Mouse (Mus musculus): Measurements from ENCODE around the gene Krt32. TPM values are rescaled to one million over a fixed set of nuclear protein-coding genes. Genes with fewer than 3 reads are reported as not detected.

Krt32 gene
- polyA plus RNA-seq, 1 experiment, result not detected

- H3K4me3 ChIP-seq (ENCODE audit: insufficient read depth, low read length), result no peak overlapping the region
- TF ChIP-seq CTCF (IDR thresholded peaks at IDR 0.05; ENCODE audit: borderline replicate concordance, insufficient read depth, low read length) (no peak), POLR2A (IDR thresholded peaks at IDR 0.05; ENCODE audit: low read depth, low read length) (no peak)
- H3K27ac ChIP-seq (ENCODE audit: insufficient read depth, low read length), result peak overlapping the region; percentile 31; the same call in 1 of the 2 replicates
- peaks cover 11% of the 10 kb centered on the region for H3K4me1 ChIP-seq (ENCODE audit: control insufficient read depth, insufficient read depth, low read length)
These were observed 32.1 kb downstream of the Krt32 start for GRCm38 (mm10) chr11:100055686-100056655.

GRCm38 (mm10) chr11:100050451-100050850 lies 37.6 kb downstream of the Krt32 start, which contains the start of gene Krt31:
TSS of gene Krt31 (minus strand) at chr11:100050551.
- Histone ChIP-seq H3K4me1 (ENCODE audit: control insufficient read depth, insufficient read depth, low read length) (peaks cover 1% of the 10 kb centered on the region), H3K4me3 (ENCODE audit: insufficient read depth, low read length) (no peak within 1 kb of the TSS), H3K27ac (ENCODE audit: insufficient read depth, low read length) (no peak within 1 kb of the TSS)
- TF ChIP-seq CTCF (IDR thresholded peaks at IDR 0.05; ENCODE audit: borderline replicate concordance, insufficient read depth, low read length), result no peak
- TF ChIP-seq POLR2A (IDR thresholded peaks at IDR 0.05; ENCODE audit: low read depth, low read length), result no peak

- no peak overlapping the region for H3K4me3 ChIP-seq (ENCODE audit: insufficient read depth, low read length)
- no peaks in the 10 kb centered on the region for H3K4me1 ChIP-seq (ENCODE audit: control insufficient read depth, insufficient read depth, low read length)
- H3K27ac ChIP-seq (ENCODE audit: insufficient read depth, low read length), result no peak overlapping the region
- TF ChIP-seq CTCF (IDR thresholded peaks at IDR 0.05; ENCODE audit: borderline replicate concordance, insufficient read depth, low read length) (no peak), POLR2A (IDR thresholded peaks at IDR 0.05; ENCODE audit: low read depth, low read length) (no peak)
These were observed 40.8 kb downstream of the Krt32 start for GRCm38 (mm10) chr11:100047193-100047592.

GRCm38 (mm10) chr11:100046303-100046866 lies 41.6 kb downstream of the Krt32 start:
- H3K27ac ChIP-seq (ENCODE audit: insufficient read depth, low read length), result no peak overlapping the region
- no peaks in the 10 kb centered on the region for H3K4me1 ChIP-seq (ENCODE audit: control insufficient read depth, insufficient read depth, low read length)
- TF ChIP-seq CTCF (IDR thresholded peaks at IDR 0.05; ENCODE audit: borderline replicate concordance, insufficient read depth, low read length) (no peak), POLR2A (IDR thresholded peaks at IDR 0.05; ENCODE audit: low read depth, low read length) (no peak)
- no peak overlapping the region for H3K4me3 ChIP-seq (ENCODE audit: insufficient read depth, low read length)

GRCm38 (mm10) chr11:100041454-100041853 lies 46.6 kb downstream of the Krt32 start, which contains the start of gene Krt34:
TSS of gene Krt34 (minus strand) at chr11:100041554.
- no peak for TF ChIP-seq CTCF (IDR thresholded peaks at IDR 0.05; ENCODE audit: borderline replicate concordance, insufficient read depth, low read length)
- TF ChIP-seq POLR2A (IDR thresholded peaks at IDR 0.05; ENCODE audit: low read depth, low read length), result no peak
- no peaks in the 10 kb centered on the region for H3K4me1 ChIP-seq (ENCODE audit: control insufficient read depth, insufficient read depth, low read length)
- H3K27ac ChIP-seq (ENCODE audit: insufficient read depth, low read length), result no peak within 1 kb of the TSS
- H3K4me3 ChIP-seq (ENCODE audit: insufficient read depth, low read length), result no peak within 1 kb of the TSS

Other genes with a start within 250 kb of the Krt32 start
- not detected in 2 replicates for gene Krtap4-16, start 236.6 kb downstream of the Krt32 start, polyA plus RNA-seq (2011; ENCODE audit: insufficient read length, low read depth, missing spikeins)
- gene Gm11568, start 230.3 kb downstream of the Krt32 start, polyA plus RNA-seq (2011; ENCODE audit: insufficient read length, low read depth, missing spikeins), result not detected in 2 replicates
- gene Gm11559, start 223.8 kb downstream of the Krt32 start, polyA plus RNA-seq (2011; ENCODE audit: insufficient read length, low read depth, missing spikeins), result not detected in 2 replicates
- not detected in 2 replicates for gene Krtap9-1, start 214.8 kb downstream of the Krt32 start, polyA plus RNA-seq (2011; ENCODE audit: insufficient read length, low read depth, missing spikeins)
- gene Gm11567, start 209.0 kb downstream of the Krt32 start, polyA plus RNA-seq (2011; ENCODE audit: insufficient read length, low read depth, missing spikeins), result not detected in 2 replicates
- not detected in 2 replicates for gene Krtap31-1, start 180.3 kb downstream of the Krt32 start, polyA plus RNA-seq (2011; ENCODE audit: insufficient read length, low read depth, missing spikeins)
- gene Gm11565, start 173.5 kb downstream of the Krt32 start, polyA plus RNA-seq (2011; ENCODE audit: insufficient read length, low read depth, missing spikeins), result not detected in 2 replicates
- gene Krtap31-2, start 151.9 kb downstream of the Krt32 start, polyA plus RNA-seq (2011; ENCODE audit: insufficient read length, low read depth, missing spikeins), result not detected in 2 replicates
- gene Krtap9-5, start 139.8 kb downstream of the Krt32 start, polyA plus RNA-seq (2011; ENCODE audit: insufficient read length, low read depth, missing spikeins), result not detected in 2 replicates
- not detected in 2 replicates for gene Krtap29-1, start 109.2 kb downstream of the Krt32 start, polyA plus RNA-seq (2011; ENCODE audit: insufficient read length, low read depth, missing spikeins)
- not detected in 2 replicates for gene Krtap16-1, start 101.6 kb downstream of the Krt32 start, polyA plus RNA-seq (2011; ENCODE audit: insufficient read length, low read depth, missing spikeins)
- gene Krtap17-1, start 94.2 kb downstream of the Krt32 start, polyA plus RNA-seq (2011; ENCODE audit: insufficient read length, low read depth, missing spikeins), result not detected in 2 replicates
- gene Krt33a, start 72.0 kb downstream of the Krt32 start, polyA plus RNA-seq (2011; ENCODE audit: insufficient read length, low read depth, missing spikeins), result not detected in 2 replicates
- gene Krt33b, start 58.4 kb downstream of the Krt32 start, polyA plus RNA-seq (2011; ENCODE audit: insufficient read length, low read depth, missing spikeins), result not detected in 2 replicates
- not detected in 2 replicates for gene Krt34, start 46.7 kb downstream of the Krt32 start, polyA plus RNA-seq (2011; ENCODE audit: insufficient read length, low read depth, missing spikeins)
- gene Krt31, start 37.7 kb downstream of the Krt32 start, polyA plus RNA-seq (2011; ENCODE audit: insufficient read length, low read depth, missing spikeins), result not detected in 2 replicates
- not detected in 2 replicates for gene Krt35, start 8.0 kb upstream of the Krt32 start, polyA plus RNA-seq (2011; ENCODE audit: insufficient read length, low read depth, missing spikeins)
- not detected in 2 replicates for gene Krt36, start 17.4 kb upstream of the Krt32 start, polyA plus RNA-seq (2011; ENCODE audit: insufficient read length, low read depth, missing spikeins)
- not detected in 2 replicates for gene Krt13, start 33.3 kb upstream of the Krt32 start, polyA plus RNA-seq (2011; ENCODE audit: insufficient read length, low read depth, missing spikeins)
- gene Krt15, start 47.7 kb upstream of the Krt32 start, polyA plus RNA-seq (2011; ENCODE audit: insufficient read length, low read depth, missing spikeins), result not detected in 2 replicates
- 4.7 and 10.8 TPM in 2 replicates for gene Krt19, start 60.4 kb upstream of the Krt32 start, polyA plus RNA-seq (2011; ENCODE audit: insufficient read length, low read depth, missing spikeins)
- gene Krt9, start 105.0 kb upstream of the Krt32 start, polyA plus RNA-seq (2011; ENCODE audit: insufficient read length, low read depth, missing spikeins), result not detected in 2 replicates
- not detected in 2 replicates for gene Krt14, start 119.3 kb upstream of the Krt32 start, polyA plus RNA-seq (2011; ENCODE audit: insufficient read length, low read depth, missing spikeins)
- not detected in 2 replicates for gene Krt16, start 160.7 kb upstream of the Krt32 start, polyA plus RNA-seq (2011; ENCODE audit: insufficient read length, low read depth, missing spikeins)
- not detected in 2 replicates for gene Krt17, start 172.8 kb upstream of the Krt32 start, polyA plus RNA-seq (2011; ENCODE audit: insufficient read length, low read depth, missing spikeins)
- not detected in 2 replicates for gene Krt42, start 181.6 kb upstream of the Krt32 start, polyA plus RNA-seq (2011; ENCODE audit: insufficient read length, low read depth, missing spikeins)
- 960 and 1,192 TPM in 2 replicates for gene Eif1, start 231.7 kb upstream of the Krt32 start, polyA plus RNA-seq (2011; ENCODE audit: insufficient read length, low read depth, missing spikeins)
- not detected in 2 replicates for gene Gast, start 246.2 kb upstream of the Krt32 start, polyA plus RNA-seq (2011; ENCODE audit: insufficient read length, low read depth, missing spikeins)